ENCODE assay signal across 8 mouse cellular contexts in the genomic region with DNA sequence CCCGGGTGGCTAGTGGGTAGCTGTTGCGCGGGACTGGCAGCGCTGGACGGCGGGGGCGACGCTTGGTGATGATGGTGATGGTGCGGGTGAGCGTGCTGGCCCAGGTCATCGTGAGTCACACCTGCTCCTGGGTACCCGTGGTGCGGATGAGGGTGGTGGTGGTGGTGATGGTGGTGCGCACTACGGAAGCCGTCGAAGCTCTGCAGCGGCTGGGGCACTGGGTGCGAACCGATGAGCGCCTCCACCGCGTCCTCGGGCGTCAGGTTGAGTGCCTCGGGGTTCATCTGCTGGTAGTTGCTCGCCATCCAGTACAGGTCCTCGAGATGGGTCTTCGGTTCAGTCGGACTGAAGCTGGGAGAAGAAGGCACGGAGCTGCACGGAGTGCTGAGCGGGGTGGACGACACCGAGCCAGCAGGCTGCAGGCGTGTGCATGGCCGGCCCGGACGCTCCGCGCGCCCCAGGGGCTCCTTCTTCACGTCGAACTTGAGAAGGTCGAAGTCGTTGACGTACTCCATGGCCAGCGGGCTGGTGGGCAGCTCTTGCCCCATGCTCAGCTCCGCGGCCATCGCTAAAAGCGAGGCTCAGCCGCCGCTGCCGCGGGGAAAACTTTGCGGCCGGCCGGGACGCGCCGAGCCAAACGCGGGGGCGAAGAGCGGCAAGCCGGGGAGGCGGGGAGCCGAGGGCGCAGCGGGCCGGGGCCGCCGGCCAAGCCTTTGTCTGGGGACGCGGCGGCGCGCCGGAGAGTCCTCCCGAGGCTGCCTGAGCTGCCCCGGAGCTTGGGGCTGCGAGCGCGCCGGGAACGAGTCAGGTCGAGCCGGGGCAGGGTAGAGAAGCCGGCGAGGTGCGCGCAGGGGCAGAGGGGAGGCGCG. TPM values are rescaled to one million over a fixed set of nuclear protein-coding genes. Genes with fewer than 3 reads are reported as not detected.
A peak's percentile ranks its signal among the peaks of the same experiment; 100 is the strongest.
DNase-seq lines count a peak whose midpoint lies in the region; ATAC-seq and TF ChIP-seq lines count a peak whose summit lies in the region.

No protein-coding gene starts in this region.

- H3K4me2 ChIP-seq in forebrain, embryonic 13.5 days, result peak overlapping the region; percentile 89
- peak overlapping the region; percentile 96 for H3K4me2 ChIP-seq in limb, embryonic 13.5 days (replicated peaks)

- no peak for TF ChIP-seq POLR2A in ES-Bruce4 (IDR thresholded peaks at IDR 0.05; ENCODE audit: insufficient read depth, low read length)
- no peak for TF ChIP-seq POLR2A in olfactory bulb, adult 2 months (IDR thresholded peaks at IDR 0.05; ENCODE audit: insufficient read depth, low read depth, low read length)

- no peak for TF ChIP-seq CTCF in ES-Bruce4 (IDR thresholded peaks at IDR 0.05; ENCODE audit: low read depth, low read length)
- TF ChIP-seq CTCF in olfactory bulb, adult 2 months (IDR thresholded peaks at IDR 0.05; ENCODE audit: insufficient read depth, low read depth, low read length), result no peak

- under 1% methylated on average over 93 of the region's 95 CpGs for WGBS in forebrain, embryonic 13.5 days
- 1% methylated on average over 91 of the region's 95 CpGs for WGBS in limb, embryonic 13.5 days
- 1% methylated on average over 95 of the region's 95 CpGs for WGBS in olfactory bulb, adult 2 months

- peak overlapping the region; percentile 29 for H3K9ac ChIP-seq in ES-Bruce4 (ENCODE audit: low read depth, poor library complexity, severe bottlenecking)
- H3K9ac ChIP-seq in forebrain, embryonic 13.5 days, result peak overlapping the region; percentile 86
- peak overlapping the region; percentile 80 for H3K9ac ChIP-seq in limb, embryonic 13.5 days

- H3K4me3 ChIP-seq in ES-Bruce4 (ENCODE audit: low read depth, low read length), result peak overlapping the region; percentile 33
- peak overlapping the region; percentile 63 for H3K4me3 ChIP-seq in forebrain, embryonic 13.5 days
- peak overlapping the region; percentile 66 for H3K4me3 ChIP-seq in limb, embryonic 13.5 days
- H3K4me3 ChIP-seq in olfactory bulb, adult 2 months (ENCODE audit: insufficient read depth, low read depth, low read length), result peak overlapping the region; percentile 56

- DNase-seq in gastrocnemius, adult 18-20 months (ENCODE audit: low spot score), result peak; percentile 38
- DNase-seq in gastrocnemius, postnatal 25 days, result no peak
- DNase-seq in Muller cell, postnatal 12 days (ENCODE audit: inconsistent ontology term), result no peak
- no peak for DNase-seq in frontal cortex, adult 2 months (ENCODE audit: extremely low spot score in 1 of 2, low spot score in 1 of 2)

- H3K27me3 ChIP-seq in ES-Bruce4 (ENCODE audit: control insufficient read depth, insufficient read depth, low read length, poor library complexity, severe bottlenecking), result peaks cover 43% of the 10 kb centered on the region
- peaks cover 79% of the 10 kb centered on the region for H3K27me3 ChIP-seq in forebrain, embryonic 13.5 days
- H3K27me3 ChIP-seq in limb, embryonic 13.5 days, result peaks cover 73% of the 10 kb centered on the region

- H3K9me3 ChIP-seq in ES-Bruce4 (replicated peaks; ENCODE audit: control insufficient read depth, insufficient read depth, low read length, poor library complexity, severe bottlenecking), result no peaks in the 10 kb centered on the region
- H3K9me3 ChIP-seq in forebrain, embryonic 13.5 days (replicated peaks), result no peaks in the 10 kb centered on the region
- no peaks in the 10 kb centered on the region for H3K9me3 ChIP-seq in limb, embryonic 13.5 days

- TF ChIP-seq EP300 in ES-Bruce4 (IDR thresholded peaks at IDR 0.05; ENCODE audit: insufficient read depth, low read depth, low read length), result no peak

- H3K27ac ChIP-seq in ES-Bruce4 (ENCODE audit: insufficient read depth, low read length), result no peak overlapping the region
- peak overlapping the region; percentile 91 for H3K27ac ChIP-seq in forebrain, embryonic 13.5 days
- H3K27ac ChIP-seq in limb, embryonic 13.5 days, result peak overlapping the region; percentile 63; the same call in 1 of the 2 replicates
- no peak overlapping the region for H3K27ac ChIP-seq in olfactory bulb, adult 2 months (ENCODE audit: insufficient read depth, low read depth, low read length)

- peak; percentile 8 for ATAC-seq in forebrain, embryonic 13.5 days
- 0 out of 2 replicates have a peak, but pooled peaks have one; percentile 5 for ATAC-seq in limb, embryonic 13.5 days (ENCODE audit: low FRiP score, low read depth)

- no peaks in the 10 kb centered on the region for H3K4me1 ChIP-seq in ES-Bruce4 (ENCODE audit: control insufficient read depth, insufficient read depth, low read length)
- peaks cover 48% of the 10 kb centered on the region for H3K4me1 ChIP-seq in forebrain, embryonic 13.5 days
- H3K4me1 ChIP-seq in limb, embryonic 13.5 days, result peaks cover 51% of the 10 kb centered on the region
- H3K4me1 ChIP-seq in olfactory bulb, adult 2 months (ENCODE audit: control insufficient read depth, insufficient read depth, low read length), result peaks cover 38% of the 10 kb centered on the region

- H3K36me3 ChIP-seq in ES-Bruce4 (ENCODE audit: control insufficient read depth, insufficient read depth, low read length, poor library complexity, severe bottlenecking), result no peaks in the 10 kb centered on the region
- no peaks in the 10 kb centered on the region for H3K36me3 ChIP-seq in forebrain, embryonic 13.5 days (ENCODE audit: poor library complexity, severe bottlenecking)
- no peaks in the 10 kb centered on the region for H3K36me3 ChIP-seq in limb, embryonic 13.5 days

RNA-seq across cellular contexts. Expression of a gene that starts 0.5 kb away (rescaled TPM):
- total RNA-seq in gastrocnemius, adult 18-20 months (2021), result 10 to 100 TPM; 11.4 to 71.8 TPM
- 10 to 100 TPM; 17.0 to 42.9 TPM for total RNA-seq in gastrocnemius, postnatal 25 days (2021)
- polyA plus RNA-seq in ES-Bruce4 (2011; ENCODE audit: insufficient read depth, insufficient read length, low read depth, missing spikeins), result 0.24 and 0.46 TPM in 2 replicates
- 7.8 and 8.5 TPM in 2 replicates for polyA plus RNA-seq in forebrain, embryonic 13.5 days (2015; fragmentation: Nextera tagmentation; extraction: Ambion mirVana)
- 24.3 and 30.9 TPM in 2 replicates for polyA plus RNA-seq in limb, embryonic 13.5 days (2015; fragmentation: Nextera tagmentation; extraction: Ambion mirVana)
- not detected in 2 replicates for polyA plus RNA-seq in olfactory bulb, adult 2 months (2012; ENCODE audit: insufficient read depth, insufficient read length, low replicate concordance, missing spikeins)
- 7.2 and 8.8 TPM in 2 replicates for polyA plus RNA-seq in frontal cortex, adult 2 months (2012; rRNA removed)

RNA-seq across cellular contexts. Expression of a gene that starts 32.4 kb away (rescaled TPM):
- 1 to 10 TPM; 3.0 to 4.0 TPM for total RNA-seq in gastrocnemius, adult 18-20 months (2021)
- 1 to 10 TPM; 2.3 to 3.0 TPM for total RNA-seq in gastrocnemius, postnatal 25 days (2021)
- not detected in 2 replicates for polyA plus RNA-seq in ES-Bruce4 (2011; ENCODE audit: insufficient read depth, insufficient read length, low read depth, missing spikeins)
- 0.31 TPM in 1 of 2 replicates, not detected in the other for polyA plus RNA-seq in forebrain, embryonic 13.5 days (2015; fragmentation: Nextera tagmentation; extraction: Ambion mirVana)
- 0.33 and 0.45 TPM in 2 replicates for polyA plus RNA-seq in limb, embryonic 13.5 days (2015; fragmentation: Nextera tagmentation; extraction: Ambion mirVana)
- polyA plus RNA-seq in olfactory bulb, adult 2 months (2012; ENCODE audit: insufficient read depth, insufficient read length, low replicate concordance, missing spikeins), result not detected in 2 replicates
- 0.32 and 0.50 TPM in 2 replicates for polyA plus RNA-seq in frontal cortex, adult 2 months (2012; rRNA removed)

Comparison
In these comparisons a context has a peak if more than half of its experiments do, and no peak if none do; other contexts are left out.
1. H3K27ac ChIP-seq: peak in forebrain, embryonic 13.5 days (single experiment) and limb, embryonic 13.5 days (single experiment); none in ES-Bruce4 (single experiment) and olfactory bulb, adult 2 months (single experiment).
2. H3K9ac ChIP-seq: peak in every context shown above with its lines; median percentile 86 in forebrain, embryonic 13.5 days; 80 in limb, embryonic 13.5 days; 29 in ES-Bruce4.
3. Peak in every context shown above with its lines, with median percentiles within 50 percentile points of each other: H3K4me3 ChIP-seq.